Mouse (Mus musculus): ENCODE results near the gene Samd4.

Samd4 gene

DNA sequence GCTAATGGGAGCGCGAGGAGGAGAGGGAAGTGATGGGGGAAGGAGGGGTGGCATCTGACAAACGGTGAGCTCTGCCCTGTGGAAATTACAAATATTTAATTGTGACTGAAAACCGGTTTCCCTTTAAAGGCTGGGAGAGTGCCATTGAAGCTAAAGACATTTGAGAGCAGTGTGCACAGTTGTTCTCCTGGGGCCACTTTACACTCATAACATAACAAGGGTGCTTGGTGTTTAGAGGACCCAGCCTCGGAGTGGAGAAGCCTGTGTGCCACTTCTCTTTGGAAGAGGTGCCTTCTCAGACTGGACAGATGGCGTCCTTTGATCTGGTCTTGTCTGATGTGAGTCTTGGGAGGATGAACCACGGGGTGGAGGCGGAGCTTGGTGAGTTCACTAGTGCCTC lies 26.2 kb downstream of the Samd4 start:
- no peak for DNase-seq (ENCODE audit: low spot score)

DNA sequence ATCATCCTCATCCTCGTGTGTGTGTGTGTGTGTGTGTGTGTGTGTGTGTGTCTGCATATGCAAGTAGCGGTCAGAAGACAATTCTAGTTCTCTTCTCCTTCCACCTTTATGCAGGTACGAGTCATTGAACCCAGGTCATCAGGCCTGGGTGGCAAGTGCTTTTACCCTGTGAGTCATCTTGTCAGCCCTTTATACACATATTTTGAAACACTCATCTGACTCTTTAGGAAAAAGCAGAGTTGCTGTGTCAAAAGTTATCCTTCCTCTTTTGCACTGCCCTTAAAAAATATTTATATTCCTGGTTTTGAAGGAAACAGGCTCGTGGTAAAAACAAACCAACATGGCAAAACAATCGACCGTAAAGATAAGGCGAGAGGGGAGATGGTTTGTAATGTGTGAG lies 29.8 kb downstream of the Samd4 start:
- no peak for DNase-seq (ENCODE audit: low spot score)

DNA sequence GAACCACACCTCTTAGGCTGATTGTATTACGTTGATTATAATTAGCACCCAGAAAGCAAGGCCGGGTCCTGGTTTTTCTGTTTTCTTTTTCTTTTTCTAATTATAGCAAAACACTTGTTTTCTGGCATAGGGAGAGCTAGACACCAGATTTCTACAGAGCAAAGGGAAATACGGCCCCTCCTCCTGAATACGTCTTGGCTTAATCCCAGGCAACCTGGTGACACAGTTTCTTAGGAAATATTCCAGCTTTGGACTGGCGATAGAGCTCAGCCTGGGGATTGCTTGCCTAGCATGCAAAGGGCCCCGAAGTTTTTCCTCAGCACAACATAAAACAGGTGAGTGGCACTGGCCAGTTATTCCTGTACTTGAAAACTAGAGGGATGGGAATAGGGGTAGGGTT lies 31.7 kb downstream of the Samd4 start:
- DNase-seq (ENCODE audit: low spot score), result no peak

DNA sequence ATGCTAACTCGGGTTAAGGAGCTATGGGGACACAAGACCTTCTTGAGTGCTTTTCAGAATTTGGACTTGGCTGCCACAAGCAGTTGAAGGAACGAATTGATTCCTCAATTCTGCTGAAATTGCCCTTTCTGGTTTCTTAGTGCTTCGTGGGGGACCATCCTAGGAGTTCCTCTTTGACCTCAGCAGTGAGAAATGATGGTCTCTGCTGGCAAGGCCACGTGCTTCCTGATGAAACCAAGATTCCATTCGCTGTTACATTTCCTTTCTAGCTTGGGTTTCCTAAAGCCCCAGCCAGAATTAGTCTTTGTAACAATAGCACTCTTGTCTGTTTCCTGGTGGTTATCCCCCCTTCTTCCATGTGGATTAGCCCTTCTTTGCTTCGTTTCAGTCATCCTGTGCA lies 32.9 kb downstream of the Samd4 start:
- DNase-seq (ENCODE audit: low spot score), result no peak

DNA sequence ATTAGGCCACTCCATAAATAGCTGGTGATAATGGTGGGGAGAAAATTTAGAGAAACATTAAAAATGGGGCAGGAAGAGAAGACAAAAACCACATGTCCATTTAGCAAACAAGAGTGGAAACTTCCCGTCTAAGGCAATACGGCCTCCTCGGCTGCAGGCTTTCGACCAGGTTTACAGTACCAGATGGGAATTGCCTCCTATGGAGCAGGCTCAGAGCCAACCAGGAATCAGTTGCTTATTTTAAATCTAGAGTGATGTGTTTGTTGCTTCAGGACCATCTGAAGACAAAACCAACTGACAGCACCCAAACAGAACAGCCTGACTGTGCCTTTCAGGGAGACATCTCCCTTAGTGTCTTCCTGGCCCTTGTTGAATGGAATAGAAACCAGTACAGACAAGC lies 33.9 kb downstream of the Samd4 start:
- DNase-seq (ENCODE audit: low spot score), result no peak

DNA sequence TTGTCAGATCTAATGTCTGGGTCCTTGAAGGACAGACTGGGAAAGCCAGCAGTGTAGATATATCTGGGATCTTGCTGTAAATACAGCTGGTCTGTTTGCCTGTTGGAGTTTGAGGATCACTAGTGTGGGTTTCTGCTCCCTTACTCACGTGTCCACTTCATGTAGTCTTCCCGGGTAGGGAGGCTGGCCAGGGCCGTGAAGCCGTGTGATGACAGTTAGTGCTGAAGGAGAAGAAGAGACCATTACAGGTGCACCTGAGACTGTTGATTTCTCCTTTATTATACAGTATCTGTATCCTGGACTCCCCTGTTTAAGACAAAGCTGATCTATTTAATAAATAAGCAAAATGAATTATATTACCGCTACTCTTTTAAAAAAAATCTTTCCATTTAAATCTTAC lies 34.5 kb downstream of the Samd4 start:
- no peak for DNase-seq (ENCODE audit: low spot score)

DNA sequence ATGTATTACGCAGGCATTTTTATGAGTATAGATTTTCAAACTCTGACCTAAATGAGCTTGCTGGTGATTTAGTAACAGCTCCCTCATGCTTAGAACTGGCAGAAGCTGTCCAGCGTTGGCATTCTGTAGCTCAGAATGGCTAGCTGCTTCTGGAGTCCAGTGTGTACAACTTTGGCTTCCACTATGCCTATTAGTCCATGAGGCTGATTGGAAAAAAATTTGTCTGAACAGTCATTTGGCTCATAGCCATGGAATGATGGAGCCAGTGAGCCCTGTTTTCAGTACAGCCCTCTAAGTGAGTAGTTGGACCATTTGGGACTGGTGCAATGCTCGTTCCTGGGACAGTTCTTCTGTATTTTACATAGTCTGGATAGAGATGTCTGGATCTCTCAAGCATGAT lies 34.9 kb downstream of the Samd4 start:
- DNase-seq (ENCODE audit: low spot score), result no peak

DNA sequence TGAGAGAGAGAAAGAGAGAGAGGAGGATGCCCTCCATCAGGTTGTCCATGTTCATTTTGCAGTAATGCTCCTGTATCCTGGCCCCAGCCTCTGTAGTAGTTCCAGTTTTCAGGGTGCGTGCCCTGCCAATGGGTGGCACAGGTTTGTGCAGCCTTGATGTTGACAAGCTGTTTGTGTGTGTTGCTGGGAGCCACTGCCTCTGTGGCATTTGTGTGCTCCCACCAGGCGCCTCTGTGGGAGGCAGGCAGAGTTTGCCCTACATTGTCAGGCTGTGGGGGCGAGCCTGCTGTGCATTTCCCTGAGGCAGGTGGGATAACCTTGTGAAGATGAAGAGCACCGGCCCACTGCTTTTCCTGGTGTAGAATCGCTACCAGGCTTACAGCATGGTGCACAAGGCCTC lies 37.8 kb downstream of the Samd4 start:
- no peak for DNase-seq (ENCODE audit: low spot score)

DNA sequence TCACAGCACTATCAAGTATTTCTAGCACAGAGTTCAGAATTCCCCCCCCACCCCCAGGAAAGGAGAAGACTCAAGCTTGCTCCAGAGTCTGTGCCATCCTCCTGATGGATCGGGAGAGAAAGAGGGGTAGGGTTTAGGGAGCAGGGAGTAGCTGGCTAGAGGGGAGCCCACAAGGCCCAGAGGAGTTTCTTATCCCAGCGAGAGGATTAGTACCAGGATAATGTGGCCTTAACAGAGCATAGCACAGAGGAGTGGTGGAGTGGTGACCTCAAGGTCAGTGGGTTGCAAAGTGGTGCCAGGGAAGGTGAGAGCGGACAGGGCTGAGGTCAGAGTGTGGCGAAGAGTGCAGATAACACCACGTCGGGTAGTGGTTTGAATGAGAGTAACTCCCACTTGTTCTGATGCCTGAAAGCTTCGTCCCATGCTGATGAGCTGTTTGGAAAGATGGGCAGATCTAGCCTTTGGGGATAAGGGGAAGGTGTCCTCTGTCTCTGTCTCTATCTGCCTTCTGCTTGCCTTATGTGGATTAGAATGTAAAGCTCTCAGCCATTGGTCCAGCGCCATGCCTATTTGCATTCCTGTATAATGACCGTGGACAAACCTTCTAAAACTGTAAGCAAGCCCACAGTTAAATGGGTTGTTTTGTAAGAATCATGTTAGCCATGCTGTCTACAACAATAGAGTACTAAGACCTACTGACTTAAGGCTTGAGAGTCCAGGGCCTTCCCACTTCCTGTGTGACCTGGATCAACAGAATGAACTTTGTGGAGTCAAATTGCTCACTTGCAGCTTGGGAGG lies 38.7 kb downstream of the Samd4 start:
- no peak for DNase-seq (ENCODE audit: low spot score)

DNA sequence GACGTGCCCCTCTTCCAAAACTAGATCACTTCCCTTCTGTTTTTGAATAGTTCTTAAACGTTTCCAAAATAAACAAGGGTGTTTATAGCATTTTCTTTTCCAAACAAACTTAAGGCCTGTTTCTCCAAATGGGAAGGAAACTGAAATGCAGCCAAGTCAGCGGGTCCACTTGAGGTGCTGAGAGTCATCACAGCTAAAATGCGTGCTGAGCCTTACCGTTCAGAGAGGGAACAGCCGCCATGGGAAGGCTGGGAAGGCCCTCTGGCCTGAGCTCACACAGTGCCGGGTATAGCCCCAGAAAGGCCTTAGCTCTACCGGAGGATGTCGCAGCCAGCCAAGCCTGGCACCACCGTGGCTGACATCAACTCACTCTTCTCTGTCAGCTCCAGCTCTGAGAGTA lies 41.3 kb downstream of the Samd4 start:
- no peak for DNase-seq (ENCODE audit: low spot score)

DNA sequence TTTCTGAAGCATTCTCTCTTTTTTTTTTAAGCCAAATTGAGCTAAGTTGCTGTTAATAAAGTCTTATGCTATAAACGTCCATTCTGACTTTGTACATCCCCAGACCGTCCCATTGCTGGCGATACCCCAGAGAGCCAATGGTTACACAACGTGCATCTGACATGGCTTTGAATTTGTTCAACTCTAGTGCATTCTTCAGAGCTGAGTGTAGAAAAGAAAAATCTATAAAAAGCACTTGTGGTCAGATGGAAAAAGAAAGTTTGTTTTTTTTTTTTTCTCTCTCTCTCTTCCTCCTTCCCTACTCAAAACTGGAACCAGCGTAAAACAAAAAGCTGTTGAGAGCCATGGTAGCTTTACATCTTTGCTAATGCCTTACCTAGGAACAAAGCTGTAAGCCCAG lies 41.8 kb downstream of the Samd4 start:
- DNase-seq (ENCODE audit: low spot score), result no peak

DNA sequence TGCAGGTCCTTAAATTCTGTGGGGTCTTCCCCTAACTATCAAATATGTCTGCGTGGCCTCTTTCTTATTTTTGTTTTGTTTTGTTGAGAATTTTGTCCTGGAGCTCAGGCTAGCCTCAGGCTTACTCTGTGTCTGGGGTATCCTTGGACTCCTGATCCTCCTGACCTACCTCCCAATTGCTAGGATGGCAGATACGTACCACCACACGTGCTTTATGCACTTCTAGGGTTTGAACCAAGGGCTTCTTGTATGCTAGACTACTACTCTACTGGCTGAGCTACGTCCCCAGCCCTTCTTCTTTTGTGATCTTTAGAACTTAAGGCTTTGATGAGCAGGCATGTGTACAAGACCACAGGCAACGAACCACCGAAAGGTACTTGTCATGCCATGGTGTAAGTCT lies 45.9 kb downstream of the Samd4 start:
- DNase-seq (ENCODE audit: low spot score), result no peak

DNA sequence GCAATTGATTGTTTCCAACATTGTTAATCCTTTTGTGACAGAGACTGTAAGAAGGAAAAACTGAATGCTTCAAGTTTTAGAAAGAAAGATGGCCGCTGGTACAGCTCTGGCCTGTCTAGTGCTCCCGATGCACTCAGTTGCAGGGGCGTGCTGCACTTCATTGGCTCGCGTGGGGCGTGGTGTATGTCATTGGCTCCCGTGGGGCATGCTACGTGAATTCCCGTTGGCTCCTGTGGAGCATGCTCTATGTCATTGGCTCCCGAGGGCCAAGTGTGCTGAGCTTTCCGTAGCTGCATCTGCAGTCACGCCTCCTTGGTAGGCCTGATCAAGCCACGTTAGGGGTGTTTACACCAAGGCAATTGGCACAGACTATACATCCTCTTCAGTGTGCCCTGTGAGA lies 49.5 kb downstream of the Samd4 start:
- DNase-seq (ENCODE audit: low spot score), result no peak

DNA sequence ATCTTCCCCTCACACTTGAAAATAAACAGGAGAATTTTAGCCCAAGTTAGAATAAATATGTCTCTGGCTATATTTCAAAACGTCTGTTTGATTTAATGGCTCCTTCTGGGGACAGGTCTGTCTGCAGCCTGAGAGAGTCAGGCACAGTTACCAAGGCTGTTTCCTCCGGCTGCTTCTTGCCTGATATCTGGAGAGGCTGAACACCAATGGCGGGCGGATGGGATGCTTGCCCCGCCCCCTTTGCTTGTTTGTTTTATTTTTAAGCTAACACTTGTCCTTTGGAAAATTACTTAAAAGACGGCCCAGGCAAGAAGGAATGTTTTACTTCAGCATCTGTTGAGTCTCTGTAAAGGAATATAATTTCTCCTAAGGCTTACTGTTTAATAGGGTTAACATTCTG lies 50.1 kb downstream of the Samd4 start:
- no peak for DNase-seq (ENCODE audit: low spot score)

DNA sequence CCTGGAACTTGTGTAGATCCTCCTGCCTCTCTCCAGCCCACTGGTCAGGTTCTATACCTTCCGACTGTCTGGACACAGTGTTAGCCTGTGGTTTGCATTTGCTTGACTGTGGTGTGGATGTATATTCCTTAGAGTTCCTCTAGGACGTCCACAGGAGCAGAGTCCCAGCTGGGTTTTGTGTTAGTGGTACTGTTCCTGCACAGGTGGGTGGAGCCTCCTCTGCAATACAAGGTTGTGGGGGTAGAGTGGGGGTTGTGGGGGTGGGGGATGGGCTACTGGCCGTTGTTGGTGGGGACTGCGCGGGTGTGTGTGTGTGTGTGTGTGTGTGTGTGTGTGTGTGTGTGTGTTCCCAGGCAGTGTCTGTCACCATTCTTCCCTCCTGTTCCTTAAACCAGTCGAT lies 58.4 kb downstream of the Samd4 start:
- DNase-seq (ENCODE audit: low spot score), result no peak

DNA sequence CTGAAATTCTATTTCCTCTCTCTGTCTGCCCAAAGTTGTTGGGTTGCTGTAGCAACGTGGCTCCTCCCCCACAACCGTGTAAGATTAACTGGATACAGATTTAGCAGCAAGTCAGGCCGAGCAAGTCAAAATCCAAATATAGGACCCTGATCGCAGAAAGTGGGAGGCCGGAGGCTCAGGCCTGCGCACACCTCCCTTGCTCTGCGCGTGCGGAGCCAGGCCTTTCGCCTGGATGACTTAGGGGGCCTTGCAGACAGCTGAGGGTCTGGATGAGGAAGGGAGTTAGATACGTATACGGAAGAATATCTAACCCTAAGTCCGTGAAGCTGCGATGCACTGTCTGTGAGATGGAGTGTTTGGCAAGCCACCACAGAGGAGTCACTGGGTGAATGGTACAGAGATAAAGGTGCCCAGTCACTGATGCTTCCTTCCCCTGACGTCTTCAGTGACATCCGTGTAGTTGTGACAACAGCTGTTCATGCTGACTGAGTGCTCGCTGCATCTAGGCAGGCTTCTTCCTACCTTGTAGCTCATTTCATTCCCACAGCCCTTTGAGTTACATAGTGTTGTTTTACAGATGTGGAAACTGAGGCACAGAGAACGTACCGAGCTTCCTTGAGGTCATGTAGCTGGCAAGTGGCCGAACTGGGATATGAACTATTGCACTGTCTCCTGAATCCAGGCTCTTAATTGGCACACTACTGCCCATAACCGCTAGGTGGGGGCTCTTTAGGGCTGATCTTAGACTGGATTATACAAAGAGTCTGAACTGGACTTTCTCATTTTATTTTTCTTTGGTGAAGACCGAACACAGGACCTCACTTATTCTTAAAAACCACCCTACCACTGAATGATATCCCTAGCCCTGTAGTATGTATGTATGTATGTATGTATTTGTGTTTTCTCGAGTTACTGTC lies 59.5 kb downstream of the Samd4 start:
- DNase-seq (ENCODE audit: low spot score), result no peak

DNA sequence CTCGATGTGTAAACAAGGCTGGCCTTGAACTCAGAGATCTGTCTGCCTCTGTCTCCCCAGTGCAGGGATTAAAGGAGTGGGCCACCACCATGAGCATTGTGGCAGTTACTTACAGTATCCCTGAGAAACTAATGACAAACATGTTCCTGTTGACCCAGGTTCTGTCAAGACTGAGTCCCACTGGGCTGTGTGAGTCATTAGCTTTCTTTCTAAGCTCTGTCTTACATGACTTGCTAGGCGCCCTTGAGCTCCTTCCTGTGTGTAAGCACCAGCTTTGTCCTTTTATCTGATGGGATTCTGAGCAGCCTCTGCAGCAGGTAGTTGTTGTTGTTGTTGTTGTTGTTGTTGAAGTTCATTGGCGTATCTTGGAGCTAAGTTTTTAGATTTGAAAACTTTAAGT lies 61.8 kb downstream of the Samd4 start:
- DNase-seq (ENCODE audit: low spot score), result no peak

DNA sequence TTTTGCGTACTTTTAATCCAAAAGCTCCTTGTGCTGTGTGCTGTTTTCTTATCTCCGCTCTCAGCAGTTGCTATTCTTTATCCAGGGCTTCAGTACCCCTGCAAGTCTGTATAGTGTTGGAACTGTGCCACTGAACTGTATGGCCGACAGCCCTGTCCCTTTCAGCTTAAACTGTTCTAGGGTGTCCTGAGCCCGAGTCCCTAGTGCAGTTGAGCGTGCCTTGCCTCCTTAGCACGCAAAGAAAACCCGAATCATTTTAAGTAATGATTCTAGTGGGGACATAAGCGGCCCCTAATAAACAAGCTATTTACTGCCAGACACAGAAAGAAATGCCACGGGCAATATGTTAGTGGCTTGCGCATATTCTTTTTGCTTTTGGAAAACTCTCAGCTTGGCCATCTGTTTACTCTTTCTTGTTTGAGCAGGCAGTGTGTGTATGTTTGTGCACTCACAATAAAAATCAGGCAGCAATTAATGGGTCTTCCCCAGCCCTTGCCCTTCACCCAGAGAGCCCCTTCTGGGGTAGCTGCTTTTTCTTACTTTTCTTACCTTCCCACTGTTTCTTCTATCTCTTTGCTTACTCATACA lies 63.3 kb downstream of the Samd4 start:
- DNase-seq (ENCODE audit: low spot score), result no peak

DNA sequence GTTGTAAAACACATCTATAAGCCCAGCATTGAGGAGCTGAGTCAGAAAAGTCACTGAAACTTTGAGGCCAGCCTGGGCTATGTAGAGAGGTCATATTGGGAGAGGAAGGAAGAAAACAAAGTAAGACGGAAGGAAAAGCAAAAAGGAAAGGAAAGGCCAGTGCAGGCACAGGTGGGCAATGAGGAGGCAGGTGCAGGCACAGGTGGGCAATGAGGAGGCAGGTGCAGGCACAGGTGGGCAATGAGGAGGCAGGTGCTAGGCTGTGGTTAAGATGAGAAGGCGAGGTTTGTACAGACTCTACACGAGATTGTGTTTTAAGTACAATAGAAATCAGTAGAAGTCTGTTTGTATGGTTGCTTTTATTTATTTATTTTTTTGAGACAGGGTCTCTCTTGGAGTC lies 65.0 kb downstream of the Samd4 start:
- no peak for DNase-seq (ENCODE audit: low spot score)

DNA sequence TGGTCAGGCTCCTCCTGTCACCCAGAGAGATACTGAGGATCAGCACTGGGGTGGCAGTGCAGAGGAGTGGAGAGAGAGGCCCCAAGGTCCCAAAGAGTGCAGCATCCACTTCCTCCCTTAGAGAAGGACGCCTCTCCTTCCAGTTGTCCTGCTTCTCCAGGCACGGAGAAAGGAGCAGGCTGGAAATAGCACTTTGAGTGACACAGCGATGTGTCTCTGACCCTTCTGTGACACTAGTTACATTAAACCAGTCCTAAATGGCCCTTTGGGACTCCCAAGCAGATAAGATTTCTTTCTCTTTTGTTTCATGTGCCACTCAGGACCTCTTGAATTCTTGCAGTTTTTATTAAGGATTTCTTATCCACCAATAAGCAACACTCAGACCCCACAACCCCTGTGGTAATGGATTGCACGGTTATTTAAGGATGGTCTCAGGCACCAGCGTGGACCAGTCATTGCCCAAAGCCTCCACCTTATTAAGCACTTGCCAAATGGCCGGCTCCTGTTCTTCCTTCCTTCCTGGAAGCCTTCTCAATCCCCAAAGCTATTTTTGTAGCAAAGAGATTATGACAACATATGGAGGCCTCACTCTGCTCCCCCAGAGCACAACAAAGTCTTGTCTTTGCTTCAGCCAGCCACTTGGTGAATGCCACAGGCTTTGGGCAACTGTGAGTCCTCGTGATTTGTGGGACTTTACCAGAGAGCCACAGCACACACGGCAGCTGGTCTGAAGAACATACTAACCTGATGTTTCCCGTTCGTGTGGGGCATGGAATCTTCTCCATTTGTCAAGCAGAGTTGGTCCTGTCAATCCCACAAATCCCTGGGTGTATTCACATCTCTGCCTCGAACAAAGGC lies 68.1 kb downstream of the Samd4 start:
- DNase-seq (ENCODE audit: low spot score), result no peak

DNA sequence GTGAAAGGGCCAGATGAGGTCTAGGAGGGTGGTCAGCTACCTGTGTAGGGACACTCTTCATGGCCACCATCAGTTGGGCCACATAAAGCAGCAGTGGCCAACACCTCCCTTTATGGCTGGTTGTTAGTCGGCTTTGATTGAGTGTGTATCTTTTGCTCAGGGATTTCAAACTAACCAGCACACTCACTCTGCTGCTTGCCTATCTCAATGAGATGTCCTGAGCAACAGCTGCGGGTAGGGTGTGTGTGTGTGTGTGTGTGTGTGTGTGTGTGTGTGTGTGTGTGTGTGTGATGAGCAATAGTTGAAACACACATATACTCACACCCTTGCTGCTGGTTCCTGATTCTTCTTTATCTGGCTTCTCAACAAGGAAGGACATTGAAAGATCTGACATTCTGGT lies 69.6 kb downstream of the Samd4 start:
- no peak for DNase-seq (ENCODE audit: low spot score)

DNA sequence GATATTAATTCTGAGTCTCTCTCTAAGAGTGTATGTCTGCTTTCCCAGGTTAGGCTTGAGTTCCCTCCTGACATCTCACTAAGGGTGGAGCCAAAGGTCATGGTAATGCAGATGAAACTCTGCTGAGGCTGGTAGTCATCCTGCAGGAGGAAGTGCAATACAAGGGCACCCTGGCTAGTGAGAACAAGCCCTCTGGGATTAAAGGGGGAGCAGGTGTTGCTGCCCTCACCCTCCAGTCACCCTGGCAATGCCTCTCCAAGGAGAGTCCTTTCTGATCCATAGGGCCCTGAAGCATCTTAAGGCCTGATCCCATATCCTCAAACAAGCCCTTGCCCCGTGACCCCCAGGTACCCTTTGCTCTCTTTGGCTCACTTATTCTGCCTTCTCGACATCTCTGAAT lies 72.5 kb downstream of the Samd4 start:
- no peak for DNase-seq (ENCODE audit: low spot score)

Data from ovary, adult 18-20 months (tissue).